Mouse (Mus musculus) spleen, adult 2 months (tissue): ENCODE results near the gene Mettl13. TPM values are rescaled to one million over a fixed set of nuclear protein-coding genes. Genes with fewer than 3 reads are reported as not detected.
A peak's percentile ranks its signal among the peaks of the same experiment; 100 is the strongest.

Experiments
- DNase-seq, 2 experiments: peaks; one replicate each; pipeline versions ENCODE4 v3.0.0 to v3.0.0-alpha.2; 2012 to 2021; ENCODE audit warnings: low spot score in 2 of 2, low read depth in 1 of 2
- H3K27ac ChIP-seq: fragments of 200-500 bp; 2 replicates; pipeline ENCODE4 v1.5.1; 2012; ENCODE audit warnings: low read length, inconsistent platforms; ENCODE audit not compliant: insufficient read depth
- H3K27me3 ChIP-seq: fragments of 200-500 bp; 2 replicates; pipeline ENCODE4 v1.6.1; 2012; ENCODE audit warnings: mild to moderate bottlenecking, moderate library complexity, low read length, inconsistent platforms; ENCODE audit not compliant: control insufficient read depth, insufficient read depth
- H3K36me3 ChIP-seq: fragments of 200-500 bp; 2 replicates; pipeline ENCODE4 v1.6.1; 2012; ENCODE audit warnings: mild to moderate bottlenecking, low read length, inconsistent platforms; ENCODE audit not compliant: control insufficient read depth, insufficient read depth
- H3K4me1 ChIP-seq: fragments of 200-500 bp; 2 replicates; pipeline ENCODE4 v1.6.1; 2011; ENCODE audit warnings: inconsistent platforms; ENCODE audit not compliant: control insufficient read depth, insufficient read depth, insufficient read length
- H3K4me3 ChIP-seq: fragments of 200-500 bp; 2 replicates; pipeline ENCODE4 v1.5.1; 2011; ENCODE audit warnings: mild to moderate bottlenecking, inconsistent platforms; ENCODE audit not compliant: insufficient read depth, insufficient read length; ENCODE audit errors: extremely low read depth
- CTCF ChIP-seq: fragments of 200-500 bp; IDR thresholded peaks from 2 replicates; pipeline ENCODE4 v1.5.1; 2011; ENCODE audit warnings: mild to moderate bottlenecking, inconsistent platforms; ENCODE audit not compliant: insufficient read depth, insufficient read length, insufficient replicate concordance; ENCODE audit errors: extremely low read depth
- POLR2A ChIP-seq: fragments of 200-500 bp; IDR thresholded peaks from 2 replicates; pipeline ENCODE4 v1.6.1; 2011; ENCODE audit warnings: low read depth, low read length, inconsistent platforms
- WGBS: fragments of 180-500 bp; shearing (Covaris S2); methylation state at CpG from one replicate; pipeline ENCODE4 v1.1.7; 2018; 5-methylcytosine and 5-hydroxymethylcytosine counted together
- polyA plus RNA-seq: library from polyadenylated mRNA; depleted of rRNA; stranded (reverse); fragments of >200 nt; gene quantifications from 2 replicates; pipeline ENCODE4 v1.2.3, GENCODE M21; 2012; rRNA removed

Mettl13 gene
- 4.3 and 5.5 TPM in 2 replicates for polyA plus RNA-seq

GRCm38 (mm10) chr1:162548016-162548916 lies at the start of gene Mettl13:
TSS of gene Mettl13 (minus strand) at chr1:162548551.
- DNase-seq, result peak; percentile 82 to 87
- peaks cover 5% of the 10 kb centered on the region for H3K4me1 ChIP-seq
- H3K4me3 ChIP-seq, result peak within 1 kb of the TSS; percentile 67
- H3K27me3 ChIP-seq, result no peaks in the 10 kb centered on the region
- peak within 1 kb of the TSS; percentile 55; the same call in 1 of the 2 replicates for H3K27ac ChIP-seq
- peaks cover 9% of the 10 kb centered on the region for H3K36me3 ChIP-seq
- TF ChIP-seq POLR2A, result peak; percentile 51; the same call in 1 of the 2 replicates
- no peak for TF ChIP-seq CTCF
- under 1% methylated on average over 52 of the region's 52 CpGs for WGBS

- no peak overlapping the region for H3K27ac ChIP-seq
- peaks cover 22% of the 10 kb centered on the region for H3K36me3 ChIP-seq
- no peaks in the 10 kb centered on the region for H3K4me1 ChIP-seq
- no peak overlapping the region for H3K4me3 ChIP-seq
- TF ChIP-seq POLR2A, result no peak
- no peak for TF ChIP-seq CTCF
- WGBS, result 88% methylated on average over 3 of the region's 3 CpGs
- H3K27me3 ChIP-seq, result no peaks in the 10 kb centered on the region
- no peak for DNase-seq
Measured at GRCm38 (mm10) chr1:162597379-162598102, 49.2 kb upstream of the Mettl13 start.

GRCm38 (mm10) chr1:162590415-162590997 lies 42.2 kb upstream of the Mettl13 start:
- H3K27me3 ChIP-seq, result no peaks in the 10 kb centered on the region
- no peak overlapping the region for H3K4me3 ChIP-seq
- 87% methylated on average over 8 of the region's 8 CpGs for WGBS
- no peaks in the 10 kb centered on the region for H3K4me1 ChIP-seq
- no peak for DNase-seq
- H3K36me3 ChIP-seq, result peaks cover 16% of the 10 kb centered on the region
- no peak overlapping the region for H3K27ac ChIP-seq
- no peak for TF ChIP-seq CTCF
- no peak for TF ChIP-seq POLR2A

GRCm38 (mm10) chr1:162589443-162589842 lies 41.1 kb upstream of the Mettl13 start:
- 87% methylated on average over 9 of the region's 9 CpGs for WGBS
- H3K4me3 ChIP-seq, result no peak overlapping the region
- H3K27me3 ChIP-seq, result no peaks in the 10 kb centered on the region
- TF ChIP-seq CTCF (no peak), POLR2A (no peak)
- no peak overlapping the region for H3K27ac ChIP-seq
- H3K4me1 ChIP-seq, result no peaks in the 10 kb centered on the region
- H3K36me3 ChIP-seq, result peaks cover 15% of the 10 kb centered on the region
- DNase-seq, result no peak

GRCm38 (mm10) chr1:162588606-162589005 lies 40.3 kb upstream of the Mettl13 start:
- Histone ChIP-seq H3K36me3 (peaks cover 13% of the 10 kb centered on the region), H3K27ac (no peak overlapping the region), H3K4me3 (no peak overlapping the region), H3K4me1 (no peaks in the 10 kb centered on the region), H3K27me3 (no peaks in the 10 kb centered on the region)
- TF ChIP-seq CTCF (no peak), POLR2A (no peak)
- 92% methylated on average over 3 of the region's 3 CpGs for WGBS
- no peak for DNase-seq

GRCm38 (mm10) chr1:162586282-162586681 lies 37.9 kb upstream of the Mettl13 start:
- TF ChIP-seq CTCF, result no peak
- TF ChIP-seq POLR2A, result no peak
- Histone ChIP-seq H3K36me3 (peaks cover 13% of the 10 kb centered on the region), H3K4me1 (no peaks in the 10 kb centered on the region), H3K27me3 (no peaks in the 10 kb centered on the region), H3K4me3 (no peak overlapping the region), H3K27ac (no peak overlapping the region)
- DNase-seq, result no peak
- WGBS, result 68% methylated on average over 4 of the region's 4 CpGs
